Mouse (Mus musculus) fibroblast of lung, adult 2 months (primary cell): ENCODE results near the gene Arhgap25.
"Not testable (repeated sequence)": the region's sequence is repeated elsewhere in the genome, so short reads cannot be mapped to it uniquely, and the experiment has no call there.

Experiments used
- DNase-seq: peaks from one replicate; pipeline ENCODE4 v3.0.0-alpha.2; 2011; ENCODE audit warnings: low read depth

Gene Arhgap25

DNA sequence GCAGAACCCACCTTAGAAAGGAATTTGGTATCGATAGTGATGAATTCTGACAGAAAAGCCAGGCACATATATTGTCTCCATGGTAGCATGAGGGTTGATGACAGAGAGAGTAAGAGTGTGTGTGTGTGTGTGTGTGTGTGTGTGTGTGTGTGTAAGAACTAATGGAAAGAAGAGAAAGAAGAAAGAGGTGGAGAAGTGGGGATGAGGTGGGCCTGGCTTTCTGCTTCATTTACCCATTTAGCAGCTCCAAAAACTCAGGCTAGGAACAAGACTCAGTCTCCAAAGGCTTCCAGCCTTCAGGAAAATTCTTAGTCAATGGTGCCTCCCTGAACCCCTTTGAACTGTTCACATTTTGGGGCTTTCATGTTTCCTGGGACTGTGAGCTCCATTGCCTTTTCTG is 29.5 kb downstream of the Arhgap25 start:
- DNase-seq: no peak

DNA sequence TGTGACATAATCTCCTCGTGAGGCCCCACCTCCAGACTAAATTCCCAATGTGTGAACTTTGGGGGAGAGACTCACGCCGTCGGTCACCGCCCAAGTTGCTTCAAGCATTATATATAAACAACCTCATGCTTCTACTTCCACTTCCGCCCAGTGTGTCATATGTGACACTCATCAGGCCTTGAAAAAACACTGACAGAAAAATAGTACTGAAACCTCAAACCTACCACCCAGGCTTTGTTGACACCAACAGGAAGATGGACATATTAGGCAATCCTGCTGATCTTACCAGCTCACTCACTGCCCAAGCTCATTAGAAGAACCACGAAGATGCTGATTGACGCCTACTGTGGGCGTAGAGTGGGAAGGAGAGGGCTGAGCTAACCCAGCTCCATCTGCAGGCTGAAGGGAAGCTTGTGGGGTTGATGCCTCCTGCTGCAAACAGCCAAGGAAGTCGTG is 30.2 kb downstream of the Arhgap25 start:
- DNase-seq: no peak

DNA sequence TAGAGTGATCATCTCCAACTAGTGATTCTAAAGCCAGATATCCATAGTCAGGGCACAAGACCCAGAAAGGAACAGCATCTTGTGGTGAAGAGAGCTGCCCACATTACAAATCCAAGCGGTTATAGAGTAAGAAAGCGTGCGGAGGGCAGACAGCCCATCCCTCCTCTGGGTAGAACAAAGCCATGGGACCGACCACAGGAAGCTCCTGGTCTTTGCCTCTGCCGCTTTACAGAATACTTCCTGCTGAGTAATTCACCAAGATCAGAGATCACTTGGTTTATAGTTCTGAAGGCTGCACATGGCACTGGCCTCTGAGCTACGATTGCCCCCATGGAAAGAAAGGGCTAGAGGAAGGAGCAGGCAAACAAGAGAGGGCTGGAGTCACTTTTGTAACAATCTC is 30.6 kb downstream of the Arhgap25 start:
- DNase-seq: no peak

DNA sequence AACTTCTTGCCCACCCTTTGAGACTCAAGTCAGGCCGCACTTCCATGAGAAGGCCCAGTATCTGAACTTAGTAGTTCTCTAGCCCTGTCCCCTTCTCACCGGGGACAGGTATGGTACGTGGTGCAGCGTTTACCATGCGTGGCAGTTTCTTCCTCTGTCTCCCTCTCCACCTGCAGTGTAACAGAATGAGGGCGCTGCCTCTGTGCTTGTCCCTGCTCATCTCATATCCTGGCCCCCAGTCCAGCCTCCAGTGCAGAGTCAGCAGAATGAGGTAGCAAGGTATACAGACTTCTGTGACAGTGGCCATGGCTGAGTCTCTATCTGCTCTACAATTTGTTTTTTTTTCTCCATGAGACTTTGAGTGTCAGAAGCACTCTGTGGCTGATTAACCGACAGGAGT is 32.4 kb downstream of the Arhgap25 start:
- DNase-seq: no peak

DNA sequence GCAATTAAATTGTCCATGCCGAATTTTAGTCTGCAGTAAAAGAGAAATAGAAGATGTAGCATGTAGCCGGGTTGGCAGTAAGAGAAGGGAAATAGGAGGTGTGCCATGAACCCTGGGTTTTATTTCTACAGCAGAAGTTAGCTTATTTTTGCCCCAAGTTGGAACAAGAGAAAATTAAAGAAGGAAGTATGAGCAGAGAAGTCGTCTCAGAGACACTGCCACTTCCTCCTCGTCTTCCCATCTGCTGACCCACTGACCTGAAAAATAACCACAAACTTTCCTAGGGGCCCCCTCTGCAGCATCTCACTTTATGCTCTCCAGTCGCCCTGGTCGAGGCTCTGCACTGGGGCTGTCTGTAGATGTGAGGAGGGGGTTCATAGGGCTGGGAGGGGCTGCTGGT is 33.3 kb downstream of the Arhgap25 start:
- DNase-seq: no peak

DNA sequence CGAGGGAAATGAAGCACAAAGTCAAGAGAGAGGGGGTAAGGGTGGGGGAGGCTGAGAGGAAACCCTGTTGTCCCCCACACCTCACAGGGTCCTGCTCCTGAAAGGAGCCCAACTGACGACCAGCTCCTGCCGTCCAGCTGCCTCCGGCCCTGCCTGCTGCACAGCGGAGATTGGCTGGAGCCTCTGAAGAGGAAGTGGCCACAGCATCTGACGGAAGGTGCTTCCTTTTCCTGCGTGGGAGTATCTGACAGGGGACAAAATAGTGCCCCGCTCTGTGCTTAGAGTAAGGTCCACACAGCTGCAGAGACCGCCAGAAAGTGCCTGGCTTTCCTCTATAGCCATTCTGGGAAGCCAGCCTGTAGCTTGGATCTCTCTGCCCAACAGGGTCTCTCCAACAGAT is 36.9 kb downstream of the Arhgap25 start:
- no peak for DNase-seq

DNA sequence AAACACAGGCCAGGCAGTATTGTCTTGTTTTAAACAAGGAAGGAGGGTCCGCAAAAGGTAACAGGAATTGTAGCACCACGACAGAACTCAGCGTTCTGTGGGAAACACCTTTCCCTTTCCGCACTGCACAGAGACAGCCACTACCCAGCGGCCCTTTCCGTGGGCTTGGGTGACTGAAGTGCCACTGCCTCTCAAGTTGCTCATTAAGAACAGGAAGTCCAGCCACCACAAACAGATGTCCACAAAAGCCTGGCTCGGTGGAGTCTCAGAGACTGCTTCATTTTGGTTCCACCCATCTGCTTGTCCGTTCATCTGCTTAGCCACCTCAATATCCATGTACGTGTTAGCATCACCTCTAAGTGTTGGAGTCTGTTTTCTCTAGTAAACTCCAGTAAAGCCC is 38.7 kb downstream of the Arhgap25 start:
- no peak for DNase-seq

DNA sequence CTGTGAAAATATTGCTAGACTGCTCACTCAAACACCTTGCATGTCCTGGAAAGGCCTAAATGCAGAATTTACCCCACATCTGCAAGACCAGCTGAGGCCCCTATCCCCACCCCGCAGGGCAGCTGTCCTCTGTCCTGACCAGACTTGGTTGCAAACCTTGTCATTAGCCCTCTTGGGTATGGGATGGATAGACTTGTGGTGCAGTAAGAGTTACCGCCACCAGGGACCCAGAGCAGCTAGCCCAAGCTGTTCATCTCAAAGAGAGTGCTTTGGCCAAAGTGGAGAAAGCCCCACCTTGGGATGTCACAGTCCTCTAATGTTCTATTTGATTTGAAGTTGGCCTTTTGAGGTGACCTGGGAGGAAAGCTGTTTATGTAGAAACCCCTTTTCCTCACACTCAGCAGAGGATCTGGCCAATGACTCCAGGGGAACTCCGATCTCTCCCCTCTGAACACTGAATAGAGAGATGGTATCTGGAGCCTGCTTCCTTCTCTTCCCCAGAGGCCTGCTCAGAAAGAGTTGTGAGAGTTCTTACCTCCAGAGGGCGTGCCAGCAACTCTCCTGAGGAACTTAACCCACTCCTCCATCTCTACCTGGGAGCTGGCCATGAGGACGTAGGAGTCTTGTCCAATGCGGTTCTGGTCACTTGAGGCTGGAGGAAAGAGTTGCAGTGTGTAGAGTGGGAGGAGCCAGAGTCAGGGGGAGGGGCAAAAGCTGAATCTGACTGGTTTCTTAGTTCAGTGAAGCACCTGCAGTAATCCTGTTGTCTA is 45.2 kb downstream of the Arhgap25 start:
- no peak for DNase-seq

DNA sequence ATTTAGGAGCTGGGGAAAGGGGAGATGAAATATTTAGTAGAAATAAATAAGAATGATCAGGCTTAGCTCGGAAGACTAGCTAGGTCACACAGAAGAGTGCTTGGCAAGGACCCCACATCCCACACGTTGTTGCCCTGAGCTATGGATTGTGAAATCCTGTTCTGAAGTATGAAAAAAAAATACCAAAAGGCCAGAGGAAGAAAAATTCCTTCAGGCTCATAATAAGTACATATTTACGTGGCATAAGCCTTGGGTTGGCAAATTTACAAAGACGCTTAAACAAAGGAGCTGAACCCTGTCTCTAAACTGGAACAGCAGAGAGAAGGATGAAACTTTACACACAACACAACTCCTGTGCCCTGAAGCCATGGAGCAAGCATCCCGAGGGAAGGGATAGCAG is 48.3 kb downstream of the Arhgap25 start:
- DNase-seq: no peak

DNA sequence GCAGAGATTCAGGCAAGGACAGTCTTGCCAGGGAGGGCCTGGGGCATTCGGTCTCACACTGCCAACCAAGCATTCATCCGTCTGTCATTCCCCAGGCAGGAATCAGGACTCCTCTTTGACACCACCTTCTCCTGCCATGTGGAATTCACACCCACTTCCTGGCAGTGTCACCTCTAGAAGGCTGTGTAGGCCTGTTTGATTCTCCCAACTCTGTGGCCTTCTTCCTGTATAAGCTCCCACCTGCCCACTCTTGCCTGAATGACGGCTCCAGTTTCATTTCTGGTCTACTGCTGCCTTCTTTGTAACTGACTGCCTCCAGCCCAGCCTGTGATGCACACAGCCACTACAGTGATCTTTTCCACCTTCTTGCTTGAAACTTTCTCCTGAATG is 49.2 kb downstream of the Arhgap25 start:
- no peak for DNase-seq

DNA sequence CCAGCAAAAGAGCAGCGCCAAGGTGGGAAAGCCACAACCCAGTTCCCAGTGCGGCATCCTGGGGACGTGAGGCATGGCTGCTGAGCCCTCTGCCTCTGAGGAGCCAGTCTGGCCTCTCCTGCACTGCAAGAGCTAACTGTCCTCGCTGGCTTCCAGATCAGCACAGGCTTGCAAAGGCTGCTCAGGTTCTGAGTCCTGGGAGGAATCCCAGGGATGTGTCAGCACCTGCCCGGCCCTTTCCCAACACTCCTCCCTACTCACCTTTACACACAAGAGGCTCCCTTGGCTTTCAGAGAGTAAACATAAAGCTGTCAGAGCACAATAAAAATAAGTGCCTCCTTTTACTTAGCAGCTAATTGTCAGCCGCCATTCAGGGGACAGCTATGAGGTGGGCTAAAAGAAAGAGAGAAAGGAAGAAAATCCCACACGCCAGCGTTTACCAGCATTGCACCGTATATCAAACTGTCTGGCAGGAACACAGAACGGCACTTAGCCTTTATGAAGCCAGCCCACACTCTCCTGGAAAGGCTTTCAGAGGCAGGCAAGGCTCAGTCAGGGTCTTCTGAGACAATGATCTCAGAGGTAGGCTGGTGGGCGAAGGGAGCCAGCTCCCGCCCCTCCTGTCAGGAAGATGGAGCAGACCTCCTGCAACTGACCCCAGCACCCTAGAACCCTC is 49.7 kb downstream of the Arhgap25 start:
- no peak for DNase-seq

DNA sequence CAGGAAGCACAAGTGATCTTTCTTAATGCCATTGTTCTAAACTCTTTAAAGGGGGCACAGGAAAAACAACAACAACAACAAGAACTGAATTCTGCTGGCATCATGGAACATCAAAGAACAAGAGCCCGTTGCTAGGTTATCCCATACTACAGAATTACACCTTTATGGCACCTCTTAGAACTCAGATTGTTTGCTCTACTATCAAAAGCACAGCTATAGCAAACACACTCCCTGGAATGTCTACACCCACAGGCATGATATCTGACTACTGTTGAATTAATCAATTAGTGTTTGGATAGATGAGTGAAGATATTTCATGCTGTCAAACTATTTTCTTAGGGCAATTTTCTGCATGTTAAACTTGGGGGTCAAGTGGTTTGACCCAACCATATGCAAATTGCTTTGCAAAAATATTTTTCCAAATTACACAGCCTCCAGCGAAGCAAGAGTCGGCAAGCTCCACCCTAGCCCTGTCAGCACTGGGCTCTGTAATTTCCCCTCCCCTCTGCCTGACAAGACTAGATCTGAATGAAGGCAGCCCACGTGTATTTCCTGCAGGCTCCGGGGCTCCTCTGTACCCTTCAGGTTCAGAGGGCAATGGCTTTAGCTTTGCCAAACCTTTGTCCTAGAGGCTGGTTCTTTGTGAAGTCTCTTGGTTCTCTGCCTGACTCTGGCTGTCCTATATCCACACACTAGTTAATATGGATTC is 53.6 kb downstream of the Arhgap25 start:
- DNase-seq: no peak

DNA sequence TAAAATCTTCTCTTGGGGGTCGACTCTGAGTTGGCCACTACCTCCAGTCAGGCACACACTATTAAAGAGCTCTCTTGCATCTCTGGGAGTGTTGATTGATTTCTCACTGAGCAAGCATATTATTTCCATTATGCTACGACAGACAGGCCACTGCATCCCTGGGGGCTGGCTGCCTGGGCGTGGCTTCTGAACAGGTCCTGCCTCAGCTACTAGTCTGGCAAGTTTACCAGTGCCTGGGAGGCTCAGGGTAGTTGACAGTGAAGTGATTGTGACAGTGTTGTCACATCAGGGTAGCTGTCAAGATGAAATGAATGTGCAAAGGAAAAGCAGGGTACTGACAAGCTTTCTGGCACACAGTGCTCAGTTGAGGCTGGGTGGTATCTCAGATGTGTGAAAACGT is 54.2 kb downstream of the Arhgap25 start:
- no peak for DNase-seq

DNA sequence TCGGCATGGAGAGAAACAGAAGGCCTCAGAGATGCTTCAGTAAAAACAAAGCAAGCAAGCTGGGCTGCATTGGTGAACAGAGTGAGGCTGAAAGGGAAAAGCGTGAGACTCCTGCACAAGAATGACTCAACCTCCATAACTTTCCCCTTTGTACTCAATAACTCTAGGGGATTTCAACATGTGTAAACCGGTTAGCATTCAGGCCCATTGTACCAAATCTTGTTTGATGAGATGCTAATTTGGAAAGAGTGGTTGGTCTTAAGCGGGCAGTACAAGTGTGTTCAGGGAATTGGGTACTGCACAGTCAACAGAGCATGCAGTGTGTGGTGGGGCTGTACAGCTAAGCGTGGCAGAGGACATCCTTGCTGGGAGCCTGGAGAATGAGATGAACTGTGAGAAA is 57.8 kb downstream of the Arhgap25 start:
- DNase-seq: no peak

DNA sequence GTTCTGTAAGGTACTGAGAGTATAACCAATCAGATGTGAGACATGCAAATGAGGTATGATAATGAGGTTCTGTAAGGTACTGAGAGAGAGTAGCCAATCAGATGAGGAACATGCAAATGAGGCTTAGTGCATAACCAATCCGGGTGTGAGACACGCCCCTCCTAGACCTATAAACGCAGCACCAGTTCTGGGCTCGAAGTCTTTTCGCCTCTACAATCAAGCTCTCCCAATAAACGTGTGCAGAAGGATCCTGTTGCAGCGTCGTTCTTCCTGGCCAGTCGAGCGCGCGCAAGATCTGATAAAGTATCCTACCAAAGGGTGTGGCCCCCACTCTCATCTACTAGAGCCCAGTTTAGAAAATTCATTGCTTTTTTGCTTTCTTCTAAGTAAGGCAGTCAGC is 63.0 kb downstream of the Arhgap25 start:
- DNase-seq: not testable (repeated sequence)

DNA sequence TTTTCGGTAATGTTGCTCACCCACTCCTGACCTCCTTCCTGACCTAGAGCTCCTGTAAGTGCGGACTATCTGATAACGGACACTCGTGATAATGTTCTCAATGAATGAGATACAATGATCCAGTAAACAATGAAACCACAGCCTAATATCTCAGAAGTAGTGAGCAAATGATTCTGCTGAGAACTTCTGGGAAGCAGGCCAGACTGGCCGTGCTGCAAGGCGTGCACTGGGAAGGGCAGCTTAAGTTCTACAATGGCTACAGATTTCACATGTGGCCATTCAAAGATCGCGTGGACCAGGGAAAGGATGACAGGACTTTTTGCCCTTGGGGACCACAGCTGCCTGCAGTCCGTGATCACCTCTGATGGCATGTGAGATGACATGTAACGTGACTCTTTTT is 64.7 kb downstream of the Arhgap25 start:
- peak; percentile 52 for DNase-seq

DNA sequence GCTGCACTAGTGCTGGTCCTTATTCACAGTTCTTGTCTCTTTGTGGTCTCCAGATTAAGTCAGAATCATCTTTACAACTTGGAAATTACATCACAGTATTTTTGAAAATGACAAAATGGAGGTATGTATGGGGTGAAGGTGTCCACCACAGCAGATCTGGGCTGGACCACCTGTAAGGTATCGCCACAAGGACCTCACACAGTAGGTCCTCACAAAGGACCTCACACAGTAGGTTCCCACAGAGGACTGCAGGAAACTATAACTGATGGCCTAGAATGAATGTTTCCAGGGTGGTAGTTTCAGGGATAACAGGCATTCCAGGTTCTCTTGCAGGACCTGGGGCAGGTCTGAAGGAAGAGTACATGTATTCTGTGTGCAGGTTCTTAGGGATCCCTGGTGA is 65.7 kb downstream of the Arhgap25 start:
- DNase-seq: no peak

DNA sequence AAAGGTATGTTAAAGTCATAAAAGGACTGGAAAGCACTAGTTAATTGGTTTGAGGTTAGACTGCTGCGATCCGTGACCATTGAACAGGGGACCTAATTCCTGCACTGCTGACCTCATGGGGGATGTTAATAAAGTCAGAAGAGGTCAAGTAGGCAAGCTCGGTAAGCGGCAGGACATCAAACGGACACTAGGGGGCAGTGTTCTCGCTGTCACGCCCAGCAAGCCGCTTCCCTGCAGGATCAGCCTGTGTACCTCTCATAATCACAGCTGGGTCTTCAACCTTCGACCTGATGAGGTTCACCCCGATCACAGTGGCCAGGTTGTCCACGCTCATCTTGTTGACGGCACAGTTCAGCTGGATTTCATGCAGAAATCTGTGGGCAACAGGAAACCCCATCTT is 66.8 kb downstream of the Arhgap25 start:
- DNase-seq: no peak

DNA sequence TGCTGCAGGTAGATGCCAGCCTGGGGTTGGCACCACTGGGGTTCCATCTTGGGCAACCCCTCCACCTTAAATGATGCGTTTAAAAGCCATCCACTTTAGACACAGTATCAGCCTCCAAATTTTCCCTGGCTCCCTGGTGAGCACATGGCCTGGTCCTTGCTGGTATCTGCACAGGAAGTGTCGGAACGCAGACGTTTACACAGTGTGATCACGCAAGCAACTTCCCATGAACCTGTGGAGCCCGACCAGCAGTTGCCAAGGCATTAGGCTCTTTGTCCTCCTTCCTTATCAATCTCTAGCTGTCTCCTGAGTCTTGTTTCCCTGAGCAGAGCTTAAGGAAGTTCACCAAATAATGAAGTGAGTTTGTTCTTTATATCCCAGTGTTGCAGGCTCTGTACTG is 77.6 kb downstream of the Arhgap25 start:
- DNase-seq: no peak

DNA sequence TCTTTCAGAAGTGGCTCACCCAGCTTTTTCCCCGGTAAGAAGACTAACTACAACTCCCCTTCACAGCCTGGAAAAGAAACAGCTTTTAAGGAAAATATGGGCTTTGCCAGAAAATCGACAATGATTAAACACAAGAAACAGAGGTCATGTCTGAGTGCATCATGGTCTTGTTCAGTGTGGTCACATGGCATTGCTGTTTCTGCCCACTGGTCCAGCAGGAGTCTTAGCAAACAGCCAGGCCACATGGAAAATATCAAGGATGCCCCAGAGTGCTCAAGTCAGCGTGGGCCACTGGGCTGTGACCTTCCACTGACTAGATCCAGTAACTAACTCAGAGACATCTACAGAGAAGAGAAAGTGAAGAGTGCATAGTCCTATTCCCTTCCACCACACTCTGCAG is 81.3 kb downstream of the Arhgap25 start:
- DNase-seq: no peak

DNA sequence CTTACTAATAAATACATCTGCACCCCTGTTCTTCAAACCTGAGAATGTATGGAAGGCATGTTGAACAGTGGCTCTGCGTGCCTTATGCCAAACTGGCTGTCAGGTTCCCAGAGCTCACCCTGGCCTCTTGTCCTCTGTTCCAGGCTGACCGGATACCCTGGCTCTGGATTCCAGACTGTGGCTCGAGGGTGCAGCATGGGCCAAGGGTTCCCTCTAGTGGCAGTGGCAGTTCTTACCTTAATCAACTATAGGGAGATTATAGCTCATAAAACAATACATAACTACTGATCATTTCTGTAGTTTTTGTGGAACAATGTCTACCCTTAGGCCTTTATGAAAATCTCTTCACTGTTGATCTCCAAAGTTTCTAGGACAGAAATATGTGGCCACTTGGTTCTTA is 82.0 kb downstream of the Arhgap25 start:
- DNase-seq: no peak

DNA sequence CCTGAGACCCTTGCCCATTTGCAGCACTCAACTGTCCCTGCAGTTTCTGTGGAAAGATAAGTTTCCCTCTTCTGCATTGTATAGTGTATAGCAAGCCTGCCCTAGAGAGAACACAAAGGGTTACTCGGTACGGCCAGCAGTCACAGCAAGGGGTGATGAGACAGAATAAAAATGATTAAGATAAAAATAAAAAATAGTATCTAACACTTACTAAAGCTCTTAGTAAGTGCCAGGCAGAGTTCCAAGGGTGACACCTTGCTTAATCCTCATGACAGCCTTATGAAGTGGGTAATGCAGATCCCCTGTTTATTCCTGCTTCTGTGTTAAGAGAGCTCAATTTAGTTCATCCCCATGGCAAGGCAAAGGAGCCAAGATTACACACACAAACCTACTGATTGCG is 83.5 kb downstream of the Arhgap25 start:
- DNase-seq: no peak

DNA sequence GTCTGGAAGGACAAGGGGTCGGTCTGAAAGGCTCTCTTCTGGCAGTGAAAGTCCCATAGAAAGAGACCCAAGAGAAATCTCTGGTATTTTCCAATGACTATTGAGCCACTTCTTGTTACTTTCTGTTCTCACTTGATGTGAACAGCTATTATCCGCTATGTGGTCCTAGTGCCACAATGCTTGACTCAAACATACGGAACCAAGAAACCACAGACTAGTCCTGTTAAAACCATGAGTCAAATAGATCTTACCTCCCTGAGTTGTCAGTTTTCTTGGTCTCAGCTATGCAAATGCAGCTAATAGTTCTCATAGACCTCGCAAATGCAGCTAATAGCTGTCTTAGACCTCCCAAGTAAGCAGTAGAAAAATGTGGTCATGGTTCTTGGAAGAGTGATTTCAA is 85.8 kb downstream of the Arhgap25 start:
- DNase-seq: no peak
